Mouse (Mus musculus): ENCODE results near the gene Snrk. TPM values are rescaled to one million over a fixed set of nuclear protein-coding genes. Genes with fewer than 3 reads are reported as not detected.

Snrk gene
- 38.5 and 42.3 TPM in 2 replicates for polyA plus RNA-seq (2015; fragmentation: Nextera tagmentation; extraction: Ambion mirVana)

DNA sequence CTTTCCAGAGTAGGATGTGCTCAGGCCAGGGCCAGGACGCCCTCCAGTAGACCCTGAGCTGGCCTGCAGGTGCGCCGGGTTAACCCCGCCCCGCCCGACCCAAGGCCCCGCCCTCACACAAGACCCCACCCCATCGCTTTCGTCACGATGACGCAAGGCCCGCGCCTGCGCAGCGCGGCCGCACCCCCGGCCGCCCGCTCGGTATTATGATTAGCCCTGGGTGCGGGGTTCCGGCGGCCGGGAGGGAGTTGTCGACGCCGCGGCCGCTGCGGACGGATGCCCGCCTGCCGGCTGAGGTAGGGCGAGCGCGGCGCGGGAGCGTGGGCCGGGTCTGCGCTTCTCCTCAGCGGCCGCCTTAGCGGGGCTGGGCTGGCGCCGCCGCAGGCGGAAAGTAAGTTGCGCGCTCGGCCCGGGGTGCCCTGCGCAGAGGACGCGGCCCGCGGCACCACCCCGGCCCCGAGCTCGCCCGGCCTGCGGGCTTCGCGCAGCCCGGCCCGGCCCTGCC, at the start of gene Snrk:
TSS of gene Snrk (plus strand) at position 155 of the 505 bp plus-strand sequence.
- DNase-seq (ENCODE audit: low spot score) = peak; percentile 87

DNA sequence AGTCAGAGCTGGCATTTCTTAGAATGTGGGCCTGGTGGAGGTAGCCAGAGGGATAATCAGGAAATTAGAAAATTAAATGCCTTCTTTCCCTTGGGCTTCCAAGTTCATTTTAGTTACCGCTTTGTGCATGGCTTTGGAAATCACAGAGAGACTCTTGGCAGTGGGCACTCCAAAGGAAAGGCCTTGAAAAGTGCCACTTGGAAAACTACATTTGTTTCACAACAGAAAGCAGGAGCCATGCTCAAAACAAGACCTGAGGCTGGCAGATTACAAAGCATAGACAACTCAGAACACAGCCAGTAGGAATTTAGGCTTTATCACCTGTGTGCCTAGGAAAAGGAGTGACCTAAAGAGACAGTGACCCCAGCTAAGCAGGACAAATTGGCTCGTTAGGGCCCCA, 49.4 kb upstream of the Snrk start:
- DNase-seq (ENCODE audit: low spot score) = no peak

- DNase-seq (ENCODE audit: low spot score) = no peak
These were observed 47.4 kb upstream of the Snrk start for GRCm38 (mm10) chr9:122069560-122070174.

GRCm38 (mm10) chr9:122073980-122074379, 43.1 kb upstream of the Snrk start:
- no peak for DNase-seq (ENCODE audit: low spot score)

DNA sequence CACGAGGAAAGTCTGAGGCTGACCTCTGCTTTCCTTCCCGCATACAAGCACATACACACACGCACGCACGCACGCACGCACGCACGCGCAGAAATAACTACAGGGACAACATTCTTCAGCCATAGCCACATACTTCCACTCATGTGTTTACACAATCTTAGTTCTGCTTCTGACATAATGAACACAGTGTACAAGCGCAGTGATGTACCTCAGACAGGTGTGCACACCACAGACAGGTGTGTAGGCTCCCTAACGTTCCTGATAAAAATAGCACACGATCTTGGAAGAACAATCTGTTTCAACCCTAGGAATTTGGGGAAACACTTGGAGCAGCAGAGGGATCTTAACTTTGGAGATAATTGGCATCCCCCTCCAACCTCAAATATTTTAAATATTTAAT, 42.5 kb upstream of the Snrk start:
- no peak for DNase-seq (ENCODE audit: low spot score)

GRCm38 (mm10) chr9:122078456-122078855, 38.6 kb upstream of the Snrk start:
- DNase-seq (ENCODE audit: low spot score) = no peak

GRCm38 (mm10) chr9:122083698-122084097, 33.4 kb upstream of the Snrk start:
- no peak for DNase-seq (ENCODE audit: low spot score)

- no peak for DNase-seq (ENCODE audit: low spot score)
These were observed 32.9 kb upstream of the Snrk start for GRCm38 (mm10) chr9:122084175-122084574.

- no peak for DNase-seq (ENCODE audit: low spot score)
These were observed 32.4 kb upstream of the Snrk start for GRCm38 (mm10) chr9:122084636-122085035.

- DNase-seq (ENCODE audit: low spot score) = peak; percentile 7
These were observed 32.0 kb upstream of the Snrk start for GRCm38 (mm10) chr9:122085055-122085454.

GRCm38 (mm10) chr9:122085550-122086205, 31.4 kb upstream of the Snrk start:
- DNase-seq (ENCODE audit: low spot score) = no peak

GRCm38 (mm10) chr9:122087086-122087485, 30.0 kb upstream of the Snrk start:
- DNase-seq (ENCODE audit: low spot score) = no peak

DNA sequence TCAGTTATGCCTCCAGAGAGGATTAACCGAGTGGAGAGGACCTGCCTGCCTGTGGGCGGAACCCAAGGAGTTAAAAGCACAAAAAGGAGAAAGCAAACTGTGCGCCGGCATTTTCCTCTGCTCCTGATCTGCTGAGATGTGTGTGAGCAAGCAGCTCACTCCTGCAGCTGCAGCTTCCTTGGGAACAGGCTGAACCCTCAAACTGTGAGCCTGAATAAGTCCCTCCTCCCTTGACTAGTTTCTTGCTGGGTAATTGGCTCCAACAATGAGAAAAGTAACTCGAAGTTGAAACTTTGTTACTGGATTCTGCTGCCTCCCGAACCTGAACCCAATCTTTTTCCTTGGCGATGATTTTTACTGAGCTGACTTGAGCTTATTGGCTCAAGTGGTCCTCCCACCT, 25.9 kb upstream of the Snrk start:
- no peak for DNase-seq (ENCODE audit: low spot score)

DNA sequence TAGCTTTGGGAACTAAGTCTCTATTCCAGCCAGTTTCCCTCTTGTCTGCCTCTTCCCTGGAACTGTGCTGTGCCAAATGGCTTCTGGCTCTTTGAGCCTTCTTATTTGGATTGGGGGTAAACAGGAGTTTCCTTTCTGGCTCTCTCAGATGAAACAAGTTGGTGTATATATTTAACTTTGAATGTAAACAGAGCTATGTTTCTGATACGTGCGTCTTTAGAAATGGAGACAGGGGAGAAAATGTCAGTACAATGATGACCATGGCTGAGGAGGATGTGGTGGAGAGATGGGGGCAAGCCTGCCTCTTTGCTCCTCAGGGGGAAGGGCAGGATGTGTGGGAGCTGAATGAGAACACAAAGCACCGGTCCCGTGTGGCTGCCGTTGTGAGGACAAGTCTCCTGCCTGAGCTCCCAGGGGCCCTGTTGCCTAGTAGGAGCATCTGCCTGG, 25.3 kb upstream of the Snrk start:
- DNase-seq (ENCODE audit: low spot score) = peak; percentile 14

GRCm38 (mm10) chr9:122094171-122094570, 22.9 kb upstream of the Snrk start:
- DNase-seq (ENCODE audit: low spot score) = no peak

GRCm38 (mm10) chr9:122096822-122097511, 20.1 kb upstream of the Snrk start:
- DNase-seq (ENCODE audit: low spot score) = no peak

DNA sequence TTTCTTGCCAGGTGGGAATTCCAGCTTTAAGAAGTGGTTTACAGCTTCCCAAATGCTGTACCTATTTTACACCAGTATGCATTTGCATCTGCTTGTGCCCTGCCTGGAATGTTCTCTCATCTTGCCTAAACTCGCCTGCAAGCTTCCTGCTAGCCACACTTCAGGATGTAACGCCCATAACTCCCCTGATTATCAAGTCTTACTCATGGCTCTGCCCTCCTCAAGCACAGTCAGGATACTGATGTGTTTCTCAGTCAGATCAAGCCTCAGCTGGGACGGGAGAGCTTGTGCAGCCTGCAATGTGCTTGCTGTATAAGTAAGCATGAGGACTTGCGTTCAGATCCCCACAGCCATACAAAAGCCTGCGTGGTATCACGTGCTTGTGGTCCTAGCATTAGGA, 19.5 kb upstream of the Snrk start:
- DNase-seq (ENCODE audit: low spot score) = no peak

- DNase-seq (ENCODE audit: low spot score) = no peak
These were observed 16.4 kb upstream of the Snrk start for GRCm38 (mm10) chr9:122100584-122101127.

GRCm38 (mm10) chr9:122101196-122101595, 15.9 kb upstream of the Snrk start:
- no peak for DNase-seq (ENCODE audit: low spot score)

GRCm38 (mm10) chr9:122103550-122104284, 13.3 kb upstream of the Snrk start:
- no peak for DNase-seq (ENCODE audit: low spot score)

- no peak for DNase-seq (ENCODE audit: low spot score)
These were observed 12.7 kb upstream of the Snrk start for GRCm38 (mm10) chr9:122104285-122104829.
